Mouse (Mus musculus) lung, postnatal 10 days (tissue): ENCODE measurements at regions not wholly inside any gene's neighbourhood (a gene's known extent, or its start where the extent isn't known, plus 50 kb on each side); places are given as distances from the start of the nearest gene placed in this dataset.

Source experiments
- DNase-seq: peaks from one replicate; pipeline ENCODE4 v3.0.0; 2021

DNA sequence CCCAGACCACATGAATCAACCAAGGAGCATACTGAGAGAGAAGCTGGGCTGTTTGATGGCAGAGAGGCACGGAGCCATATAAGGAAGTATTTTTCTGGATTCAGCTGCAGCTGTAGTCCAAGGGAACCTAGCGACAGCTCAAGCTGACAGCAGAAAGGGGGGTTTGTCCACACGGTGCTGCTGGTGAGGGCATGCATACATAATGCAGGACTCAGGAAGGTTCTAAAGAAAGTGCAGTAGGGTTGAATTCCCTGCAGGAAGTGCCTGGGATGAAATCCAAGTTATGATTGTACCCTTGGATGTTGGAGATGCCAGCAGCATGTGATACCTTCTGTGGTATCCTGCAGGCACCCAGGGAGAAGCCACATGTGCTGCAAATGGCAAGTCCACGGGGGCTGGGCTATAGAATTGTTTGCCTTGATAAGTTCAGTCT, 381.7 kb upstream of the Camk1g start:
- no peak for DNase-seq

DNA sequence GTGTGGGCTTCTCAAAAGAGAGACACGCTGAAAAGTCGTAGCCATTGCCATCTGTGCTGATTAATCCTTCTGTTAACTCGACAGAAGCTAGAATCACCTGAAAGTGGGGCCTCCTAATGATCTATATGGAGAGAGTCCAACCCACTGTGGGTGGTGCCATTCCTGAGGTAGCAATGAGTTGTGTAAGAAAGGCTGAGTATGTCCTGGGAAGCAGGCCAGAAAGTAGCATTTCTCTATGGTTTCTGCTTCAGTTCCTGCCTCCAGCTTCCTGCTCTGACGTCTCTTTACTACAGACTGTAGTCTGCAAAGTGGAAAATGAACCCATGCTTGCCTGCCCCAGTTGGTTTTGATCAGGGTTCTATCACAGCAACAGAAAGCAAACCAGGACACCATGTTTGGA, 380.8 kb upstream of the Camk1g start:
- no peak for DNase-seq

DNA sequence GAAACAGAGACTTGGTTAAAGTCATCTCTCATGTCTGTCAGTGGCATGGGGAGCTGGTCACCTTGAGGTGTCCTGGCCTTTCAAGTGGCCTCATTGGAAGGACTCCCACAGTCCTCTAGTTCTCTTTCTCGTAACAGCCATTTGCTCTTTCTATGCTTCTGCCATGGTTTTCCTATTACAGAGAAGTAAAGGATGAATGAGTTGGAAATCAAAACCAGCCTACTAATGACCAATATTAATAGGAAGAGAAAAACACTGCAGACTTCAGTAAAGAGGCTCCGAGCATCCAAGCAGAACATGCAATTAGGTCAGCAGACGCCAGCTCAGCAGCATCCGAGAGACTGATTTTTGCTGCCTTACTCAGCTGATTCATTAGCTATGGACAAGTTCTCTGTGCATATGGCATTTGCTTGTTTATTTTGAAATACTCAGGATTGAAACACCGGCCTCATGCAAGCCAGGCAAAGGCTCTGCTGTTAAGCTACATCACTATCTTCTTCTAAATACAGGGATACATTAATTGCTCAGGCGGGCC, 377.4 kb upstream of the Camk1g start:
- no peak for DNase-seq

GRCm38 (mm10) chr1:193742688-193743087, 372.6 kb upstream of the Camk1g start:
- no peak for DNase-seq

- peak; percentile 32 for DNase-seq
These were observed 368.7 kb upstream of the Camk1g start for GRCm38 (mm10) chr1:193738821-193739220.

GRCm38 (mm10) chr1:193735949-193736518, 365.9 kb upstream of the Camk1g start:
- DNase-seq = no peak

DNA sequence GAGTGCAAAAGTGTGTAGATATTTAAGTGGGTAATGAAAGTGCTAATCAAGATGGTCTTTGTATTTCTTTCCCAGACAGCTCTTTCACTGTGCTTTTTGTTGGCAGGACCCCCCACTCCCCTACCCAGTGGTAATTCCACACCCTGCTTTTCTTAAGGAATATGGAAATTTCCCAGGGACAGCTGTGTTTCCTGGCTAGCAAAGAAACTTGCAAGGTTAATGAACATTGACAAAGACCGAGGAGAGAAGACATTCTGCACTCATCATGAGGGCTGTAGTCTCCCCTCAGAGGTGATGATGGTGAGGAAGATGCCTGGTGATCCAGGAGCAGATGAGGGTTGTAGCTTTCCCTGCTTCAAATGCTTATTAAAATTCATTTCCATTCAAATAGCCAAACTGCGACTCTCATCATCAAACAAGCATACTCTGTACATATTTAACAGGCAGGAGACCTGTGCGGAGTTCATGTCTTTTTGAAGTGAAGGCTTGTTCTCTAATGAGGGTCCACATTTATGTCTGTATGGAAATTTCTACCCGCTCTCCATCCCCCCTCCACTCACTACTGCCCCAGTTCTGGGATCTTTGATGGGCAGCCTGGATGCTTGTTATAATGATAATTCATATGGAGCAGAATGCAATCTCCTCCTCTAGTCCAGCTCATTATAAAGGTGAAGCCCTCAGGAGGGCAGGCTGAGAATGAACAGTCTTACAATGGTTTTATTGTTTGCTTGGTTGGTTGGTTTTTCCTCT, 364.1 kb upstream of the Camk1g start:
- no peak for DNase-seq

- DNase-seq = no peak
These were observed 363.3 kb upstream of the Camk1g start for GRCm38 (mm10) chr1:193733402-193733801.

DNA sequence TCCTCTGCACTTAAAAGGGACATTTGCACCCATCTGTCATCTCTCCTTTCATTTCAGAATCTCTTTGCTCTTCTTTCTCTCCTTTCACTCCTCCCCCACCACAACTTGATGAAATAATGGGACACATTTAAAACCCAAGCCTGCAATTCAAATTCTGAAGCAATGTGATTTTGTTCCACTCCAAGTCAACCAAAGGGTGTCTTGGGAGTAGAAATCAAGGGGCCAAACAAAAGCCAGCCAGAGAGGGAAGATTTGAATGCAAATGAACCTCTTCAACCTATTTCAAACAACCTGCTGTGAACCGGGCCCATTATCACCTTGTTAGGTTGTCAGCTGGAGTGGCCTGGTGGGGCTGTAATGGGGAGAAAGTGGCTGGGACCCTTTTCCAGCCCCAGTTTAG, 362.0 kb upstream of the Camk1g start:
- no peak for DNase-seq

- DNase-seq = no peak
These were observed 351.8 kb upstream of the Camk1g start for GRCm38 (mm10) chr1:193721850-193722249.

GRCm38 (mm10) chr1:193720420-193720851, 350.3 kb upstream of the Camk1g start:
- no peak for DNase-seq

DNA sequence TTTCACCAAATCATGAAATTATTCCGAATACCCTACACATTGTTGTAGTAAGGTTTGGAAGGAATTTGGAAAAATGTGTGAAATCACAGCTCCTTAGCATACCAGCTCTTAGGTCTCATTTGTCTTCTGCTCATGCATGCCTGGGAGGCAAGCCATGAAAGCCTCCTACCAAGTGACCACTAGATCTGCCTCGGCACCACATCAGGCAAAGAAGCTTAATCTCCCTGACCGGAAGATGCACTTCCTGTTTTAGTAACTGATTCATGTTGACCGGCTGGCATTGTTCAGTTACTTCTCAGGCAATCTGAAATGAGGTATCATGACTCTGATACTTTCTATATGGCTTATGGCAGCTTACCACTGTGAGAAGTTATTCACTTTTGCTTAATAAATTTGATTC, 345.2 kb upstream of the Camk1g start:
- no peak for DNase-seq

DNA sequence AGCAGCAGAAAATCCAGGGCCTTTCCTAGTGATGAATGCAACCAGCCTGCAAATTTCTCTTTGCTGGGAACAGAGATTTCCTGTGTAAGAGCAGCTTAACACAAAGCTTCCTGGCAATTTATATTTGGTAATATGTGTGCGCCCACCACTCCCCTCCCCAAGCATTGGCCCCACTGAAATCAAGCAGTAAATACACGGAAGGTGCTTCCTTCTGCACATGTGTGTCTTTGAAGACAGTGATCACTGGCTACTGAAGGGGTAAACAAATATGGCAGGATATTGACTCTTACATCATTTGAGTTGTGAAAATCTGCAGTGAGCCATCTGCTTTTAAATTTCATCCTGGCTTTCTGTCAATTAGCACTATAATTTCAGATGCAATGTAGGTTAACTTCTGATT, 344.5 kb upstream of the Camk1g start:
- no peak for DNase-seq

DNA sequence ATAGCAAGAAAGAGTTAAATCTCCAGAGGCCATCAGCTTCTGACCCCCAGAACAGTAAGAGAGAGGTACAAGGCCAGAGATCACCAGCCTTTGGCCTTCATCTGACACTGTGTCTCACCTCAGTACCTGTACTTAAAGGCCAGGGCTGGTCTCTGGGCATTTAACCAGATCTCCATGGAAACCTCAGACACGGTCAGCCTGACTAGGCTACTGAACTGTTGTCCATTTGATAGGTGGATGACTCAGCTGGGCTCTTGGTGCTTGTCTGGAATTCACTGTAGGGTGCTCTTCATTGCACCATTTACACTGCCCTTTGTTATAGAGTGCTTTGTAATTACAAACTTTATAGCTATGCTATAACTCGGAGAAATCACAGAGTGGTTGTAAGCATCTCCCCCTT, 335.1 kb upstream of the Camk1g start:
- no peak for DNase-seq

- peak; percentile 56 for DNase-seq
These were observed 332.8 kb upstream of the Camk1g start for GRCm38 (mm10) chr1:193702707-193703419.

DNA sequence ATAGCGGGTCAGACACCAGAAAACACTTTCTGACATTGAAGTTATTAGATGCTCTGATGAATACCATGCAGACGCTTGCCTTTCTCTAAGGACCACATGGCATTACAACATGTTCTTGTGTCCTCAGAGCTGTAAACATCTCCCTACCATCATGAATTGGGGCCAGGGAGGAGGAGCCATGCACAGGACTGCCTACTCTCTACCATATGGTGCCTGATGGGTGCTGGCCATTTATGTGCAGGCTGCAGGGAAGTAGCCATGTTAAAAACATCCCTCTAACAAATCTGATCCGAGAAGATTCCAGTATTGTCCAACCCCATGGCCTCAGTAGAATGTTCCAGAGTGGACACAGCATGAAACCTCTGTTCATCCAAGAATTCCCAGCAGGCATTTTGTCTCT, 330.1 kb upstream of the Camk1g start:
- DNase-seq = no peak

DNA sequence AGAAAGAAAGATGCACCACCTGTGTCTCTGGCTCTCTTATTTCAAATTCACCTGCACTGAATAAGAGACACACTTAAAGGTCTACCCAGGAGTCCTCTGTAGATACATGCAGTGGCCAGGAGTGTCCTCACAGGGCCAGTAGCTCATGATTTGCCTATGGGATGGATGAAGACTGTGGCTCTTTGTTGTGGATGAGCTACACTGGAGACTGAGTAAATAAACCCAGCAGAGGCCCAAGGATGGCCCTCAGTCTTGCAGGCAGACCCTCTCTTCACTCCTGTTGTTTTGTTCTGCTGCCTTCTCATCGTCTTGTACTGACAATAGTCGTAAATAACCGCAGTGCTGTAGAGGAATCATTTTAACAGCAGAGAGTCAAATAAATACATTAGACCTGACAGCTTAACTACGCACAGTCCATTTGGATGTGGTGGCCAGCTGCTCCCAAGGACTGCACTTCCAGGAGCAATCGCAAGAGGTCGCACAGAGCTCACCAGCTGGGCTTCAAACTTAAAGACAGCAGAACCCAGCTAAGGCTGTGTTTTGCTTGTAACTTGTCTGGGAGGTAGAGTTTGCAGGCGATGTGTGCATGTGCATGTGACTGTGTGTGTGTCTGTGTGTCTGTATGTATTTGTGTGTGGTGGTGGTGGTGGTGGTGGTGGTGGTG, 328.6 kb upstream of the Camk1g start:
- peak; percentile 82 for DNase-seq

GRCm38 (mm10) chr1:193697857-193698256, 327.8 kb upstream of the Camk1g start:
- no peak for DNase-seq

DNA sequence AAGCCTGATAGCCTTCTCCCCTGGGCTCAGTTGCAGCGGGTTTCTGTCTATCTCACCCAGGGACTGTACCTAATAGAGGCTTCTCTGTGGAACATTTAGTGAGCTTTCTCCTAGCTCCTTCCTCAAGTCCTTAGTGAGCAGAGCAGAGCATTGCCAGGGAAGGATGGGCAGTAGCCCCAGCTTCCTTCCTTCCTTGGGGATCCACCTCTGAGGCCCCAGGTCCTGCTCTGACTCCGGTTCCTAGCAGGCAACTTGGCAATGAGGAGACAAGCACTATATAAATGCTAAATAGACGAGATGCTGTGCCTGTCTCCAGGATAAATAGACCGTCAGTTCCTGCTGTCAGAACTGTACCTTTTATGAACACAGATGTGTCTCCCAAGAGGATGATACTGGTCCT, 326.9 kb upstream of the Camk1g start:
- DNase-seq = peak; percentile 10

DNA sequence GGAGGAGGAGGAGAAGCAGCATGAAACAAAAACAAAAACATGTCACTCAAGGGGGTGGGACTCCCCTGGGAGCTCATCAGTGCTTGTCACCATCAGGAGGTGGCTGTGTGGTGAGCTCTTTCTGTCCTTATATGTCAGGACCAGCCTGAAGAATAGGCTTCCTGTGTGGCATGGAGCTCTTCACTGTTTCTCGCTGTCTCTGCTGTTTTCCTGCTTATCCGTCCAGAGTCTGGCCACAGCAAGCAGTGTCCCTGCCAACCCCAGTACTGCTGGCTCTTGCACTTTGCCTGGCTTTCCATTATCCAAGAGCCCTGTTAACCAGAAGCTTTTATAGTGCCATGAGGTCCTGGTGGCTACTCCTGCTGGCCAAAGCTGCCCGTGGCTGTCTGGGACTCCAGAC, 322.9 kb upstream of the Camk1g start:
- DNase-seq = peak; percentile 18

DNA sequence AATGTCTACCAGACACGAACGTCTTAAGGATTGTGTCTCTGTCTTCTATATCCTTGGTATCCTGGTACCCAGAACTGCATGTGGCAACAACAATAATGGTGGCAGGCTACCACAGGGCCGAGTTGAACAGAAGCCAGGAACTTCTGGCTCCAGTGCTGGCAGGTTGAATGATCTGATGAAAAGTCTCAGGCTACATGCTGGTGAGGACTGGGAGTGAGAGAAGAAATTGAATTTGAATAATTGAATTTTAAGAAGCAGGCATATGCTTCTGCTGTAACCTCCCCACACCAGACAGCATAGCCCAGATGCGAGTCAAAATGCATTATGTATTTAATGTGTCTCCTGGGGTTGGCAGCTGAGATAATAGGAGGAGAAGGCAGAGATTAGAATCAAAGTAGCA, 319.5 kb upstream of the Camk1g start:
- no peak for DNase-seq

DNA sequence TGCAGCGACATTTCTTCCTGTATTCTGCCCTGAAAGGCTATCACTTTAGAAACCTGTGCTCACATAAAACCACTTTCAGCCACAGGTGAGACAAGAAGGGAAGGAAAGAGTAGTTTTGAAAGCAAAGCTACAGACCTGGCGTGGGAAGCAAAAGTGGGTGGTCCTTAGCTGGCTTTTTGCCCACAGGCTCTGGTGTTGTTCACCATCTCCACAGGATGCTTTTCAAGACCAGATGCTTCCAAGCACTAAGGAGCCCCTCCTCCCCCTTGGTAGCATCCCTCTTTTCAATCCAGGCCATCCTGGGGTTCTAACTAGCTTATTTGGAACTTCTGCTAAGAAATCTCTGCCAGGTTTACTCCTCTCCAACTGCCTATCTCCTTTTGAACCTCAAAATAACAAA, 312.8 kb upstream of the Camk1g start:
- no peak for DNase-seq

GRCm38 (mm10) chr1:193678448-193678847, 308.4 kb upstream of the Camk1g start:
- DNase-seq = no peak
